Mouse (Mus musculus) lung, adult 2 months (tissue): ENCODE measurements around the gene Glmp.
"Not testable (repeated sequence)": the region's sequence is repeated elsewhere in the genome, so short reads cannot be mapped to it uniquely, and the experiment has no call there.

ENCODE experiments used
- CTCF ChIP-seq: fragments of 200-500 bp; IDR thresholded peaks from 2 replicates; pipeline ENCODE4 v1.5.1; 2011; ENCODE audit warnings: mild to moderate bottlenecking, low read length, control low read depth; ENCODE audit not compliant: insufficient read depth
- POLR2A ChIP-seq: fragments of 200-500 bp; IDR thresholded peaks from 2 replicates; pipeline ENCODE4 v1.6.1; 2011; ENCODE audit warnings: low read depth, mild to moderate bottlenecking, control low read depth, low read length, borderline replicate concordance; ENCODE audit errors: extremely low read depth

DNA sequence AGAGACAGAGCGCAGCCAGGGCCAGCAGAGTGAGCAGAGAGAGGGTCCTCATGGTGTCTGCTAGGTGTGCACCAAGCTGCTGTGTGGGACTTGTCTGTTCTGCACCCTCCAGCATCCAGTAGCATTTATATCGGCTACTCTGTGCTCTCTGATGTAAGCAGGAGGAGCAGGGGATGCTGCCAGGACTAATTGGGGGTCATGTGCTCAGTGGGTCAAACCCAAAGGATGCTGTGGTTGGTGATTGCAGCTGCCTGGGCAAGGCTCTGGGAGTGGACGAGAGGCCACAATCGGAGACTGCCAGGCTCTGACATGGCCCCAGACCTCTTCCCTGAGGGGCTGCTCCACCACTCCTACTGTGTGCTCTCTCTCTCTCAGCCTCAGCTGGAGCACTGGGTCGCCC is 53.8 kb downstream of the Glmp start, which contains the start of gene Bglap2:
- not testable (repeated sequence) for TF ChIP-seq POLR2A, CTCF
